Mouse (Mus musculus): ENCODE results near the gene Alad. TPM values are rescaled to one million over a fixed set of nuclear protein-coding genes. Genes with fewer than 3 reads are reported as not detected.

Alad gene
- polyA plus RNA-seq, 1 experiment = 194 TPM

GRCm38 (mm10) chr4:62468158-62468557 is 51.6 kb downstream of the Alad start:
- Histone ChIP-seq H3K27me3 (replicated peaks; ENCODE audit: control insufficient read depth, insufficient read depth, low read length) (no peaks in the 10 kb centered on the region), H3K27ac (ENCODE audit: insufficient read depth, low read depth, low read length) (no peak overlapping the region), H3K4me3 (ENCODE audit: insufficient read depth, low read depth, low read length) (no peak overlapping the region), H3K36me3 (ENCODE audit: control insufficient read depth, insufficient read depth, low read length) (no peaks in the 10 kb centered on the region), H3K4me1 (ENCODE audit: control insufficient read depth, insufficient read depth, low read length) (no peaks in the 10 kb centered on the region; the same call in 1 of the 2 replicates)
- no peak for DNase-seq
- TF ChIP-seq POLR2A (IDR thresholded peaks at IDR 0.05; ENCODE audit: low read depth, low read length) (no peak), CTCF (conservative IDR thresholded peaks at IDR 0.05; ENCODE audit: insufficient read depth, insufficient read length, low read depth, low read length) (no peak)
- WGBS = 93% methylated on average over 1 of the region's 1 CpGs

GRCm38 (mm10) chr4:62463124-62463523 is 56.6 kb downstream of the Alad start:
- DNase-seq = peak; percentile 76
- WGBS = 58% methylated on average over 2 of the region's 2 CpGs
- H3K4me1 ChIP-seq (ENCODE audit: control insufficient read depth, insufficient read depth, low read length) = peaks cover 4% of the 10 kb centered on the region; the same call in 1 of the 2 replicates
- TF ChIP-seq POLR2A (IDR thresholded peaks at IDR 0.05; ENCODE audit: low read depth, low read length) = no peak
- TF ChIP-seq CTCF (conservative IDR thresholded peaks at IDR 0.05; ENCODE audit: insufficient read depth, insufficient read length, low read depth, low read length) = no peak
- H3K27me3 ChIP-seq (replicated peaks; ENCODE audit: control insufficient read depth, insufficient read depth, low read length) = no peaks in the 10 kb centered on the region
- H3K4me3 ChIP-seq (ENCODE audit: insufficient read depth, low read depth, low read length) = no peak overlapping the region
- peak overlapping the region; percentile 81 for H3K27ac ChIP-seq (ENCODE audit: insufficient read depth, low read depth, low read length)
- no peaks in the 10 kb centered on the region for H3K36me3 ChIP-seq (ENCODE audit: control insufficient read depth, insufficient read depth, low read length)

- peaks cover 4% of the 10 kb centered on the region; the same call in 1 of the 2 replicates for H3K4me1 ChIP-seq (ENCODE audit: control insufficient read depth, insufficient read depth, low read length)
- DNase-seq = no peak
- no peak overlapping the region for H3K27ac ChIP-seq (ENCODE audit: insufficient read depth, low read depth, low read length)
- H3K36me3 ChIP-seq (ENCODE audit: control insufficient read depth, insufficient read depth, low read length) = no peaks in the 10 kb centered on the region
- TF ChIP-seq CTCF (conservative IDR thresholded peaks at IDR 0.05; ENCODE audit: insufficient read depth, insufficient read length, low read depth, low read length) (no peak), POLR2A (IDR thresholded peaks at IDR 0.05; ENCODE audit: low read depth, low read length) (no peak)
- H3K27me3 ChIP-seq (replicated peaks; ENCODE audit: control insufficient read depth, insufficient read depth, low read length) = no peaks in the 10 kb centered on the region
- no peak overlapping the region for H3K4me3 ChIP-seq (ENCODE audit: insufficient read depth, low read depth, low read length)
- 93% methylated on average over 8 of the region's 8 CpGs for WGBS
Measured at GRCm38 (mm10) chr4:62460348-62460747, 59.4 kb downstream of the Alad start.

Other genes starting within 250 kb of the Alad start
- gene Fkbp15, start 159.4 kb downstream of the Alad start, polyA plus RNA-seq (2012; rRNA removed) = 32.2 and 36.6 TPM in 2 replicates
- 69.1 and 78.3 TPM in 2 replicates for gene Slc31a1, start 159.2 kb downstream of the Alad start, polyA plus RNA-seq (2012; rRNA removed)
- 25.3 and 31.7 TPM in 2 replicates for gene Cdc26, start 111.3 kb downstream of the Alad start, polyA plus RNA-seq (2012; rRNA removed)
- gene Prpf4, start 111.1 kb downstream of the Alad start, polyA plus RNA-seq (2012; rRNA removed) = 10.4 and 10.9 TPM in 2 replicates
- gene Rnf183, start 84.7 kb downstream of the Alad start, polyA plus RNA-seq (2012; rRNA removed) = 180 and 248 TPM in 2 replicates
- 10.5 and 12.3 TPM in 2 replicates for gene Wdr31, start 49.0 kb downstream of the Alad start, polyA plus RNA-seq (2012; rRNA removed)
- gene Bspry, start 39.9 kb downstream of the Alad start, polyA plus RNA-seq (2012; rRNA removed) = 51.1 and 52.4 TPM in 2 replicates
- gene Hdhd3, start 16.5 kb downstream of the Alad start, polyA plus RNA-seq (2012; rRNA removed) = 23.7 and 24.0 TPM in 2 replicates
- 15.6 and 19.7 TPM in 2 replicates for gene Pole3, start 5.2 kb upstream of the Alad start, polyA plus RNA-seq (2012; rRNA removed)
- 0.17 and 0.20 TPM in 2 replicates for gene 4933430I17Rik, start 5.5 kb upstream of the Alad start, polyA plus RNA-seq (2012; rRNA removed)
- 43.1 and 43.5 TPM in 2 replicates for gene Rgs3, start 39.9 kb upstream of the Alad start, polyA plus RNA-seq (2012; rRNA removed)